Mouse (Mus musculus) testis, postnatal 10 days (tissue): ENCODE measurements around the gene 4933430I17Rik.
"Not testable (repeated sequence)": the region's sequence is repeated elsewhere in the genome, so short reads cannot be mapped to it uniquely, and the experiment has no call there.

Source experiments
- DNase-seq: peaks from one replicate; pipeline ENCODE4 v3.0.0; 2021; ENCODE audit warnings: low spot score

4933430I17Rik gene

GRCm38 (mm10) chr4:62524651-62525488 is at the start of gene 4933430I17Rik, which contains the start of gene Pole3:
Gene 4933430I17Rik (plus strand): TSS chr4:62525369.
Gene Pole3 (minus strand): TSS chr4:62525068.
- DNase-seq: peak; percentile 98

DNA sequence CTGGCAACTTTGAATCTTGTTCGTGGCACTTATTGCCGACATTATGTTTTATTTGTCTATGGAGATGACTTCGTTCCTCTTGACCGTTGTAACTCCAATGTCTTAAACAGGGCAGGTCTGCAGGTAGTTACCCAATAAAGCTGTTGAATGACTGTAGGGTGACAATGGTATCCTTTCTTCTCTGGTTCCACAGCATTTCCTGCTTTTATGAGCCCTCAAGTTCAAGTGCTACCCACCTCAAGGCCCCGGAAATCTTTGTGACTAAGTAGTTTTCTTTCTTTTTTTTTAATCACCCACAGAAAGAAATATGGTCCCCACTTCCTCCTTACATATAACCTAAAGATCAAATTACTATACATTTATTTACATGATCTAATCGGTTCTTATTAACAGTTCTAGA is 49.4 kb upstream of the 4933430I17Rik start:
- no peak for DNase-seq

DNA sequence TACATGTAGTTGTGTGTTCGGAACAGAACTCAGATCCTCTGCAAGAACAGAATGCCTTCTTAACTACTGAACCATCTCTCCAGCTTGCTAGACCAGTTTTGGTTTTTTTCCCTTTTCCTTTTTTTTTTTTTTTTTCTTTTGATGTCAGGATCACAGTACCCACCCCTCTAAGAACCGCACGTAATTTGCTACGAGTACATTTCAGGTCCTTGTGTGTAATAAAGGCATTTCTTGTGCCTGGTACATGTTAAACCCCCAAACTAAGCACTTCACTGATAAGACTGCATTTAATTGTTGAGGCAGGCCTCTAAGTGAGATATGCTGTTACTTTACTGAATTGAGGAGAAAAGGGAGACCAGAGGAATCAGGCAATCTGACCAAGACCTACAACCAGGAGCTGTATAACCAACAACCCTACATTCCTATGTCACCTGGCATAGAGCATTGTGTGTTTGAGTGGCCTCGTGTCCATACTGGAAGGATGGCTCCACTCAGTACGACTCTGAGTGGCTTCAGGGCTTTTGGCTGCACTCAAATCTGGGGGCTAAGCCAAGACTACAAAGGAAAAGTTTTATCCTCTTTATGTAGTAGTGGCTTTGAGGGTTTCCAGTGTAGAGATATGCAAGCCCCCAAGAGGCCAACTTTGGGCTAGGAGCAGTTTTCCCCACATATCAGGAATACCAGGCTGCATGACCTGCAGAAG is 47.5 kb upstream of the 4933430I17Rik start:
- no peak for DNase-seq

DNA sequence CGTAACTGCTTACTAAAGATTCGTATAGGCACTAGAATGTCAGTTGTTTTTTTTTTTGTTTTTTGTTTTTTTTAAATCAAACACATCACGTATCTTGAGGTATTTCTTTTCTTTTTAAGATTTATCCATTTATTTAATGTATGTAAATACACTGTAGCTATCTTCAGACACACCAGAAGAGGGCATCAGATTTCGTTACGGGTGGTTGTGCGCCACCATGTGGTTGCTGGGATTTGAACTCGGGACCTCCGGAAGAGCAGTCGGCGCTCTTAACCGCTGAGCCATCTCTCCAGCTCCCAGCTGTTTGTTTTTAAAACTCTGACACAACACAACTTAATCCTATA is 45.6 kb upstream of the 4933430I17Rik start:
- DNase-seq: not testable (repeated sequence)

- DNase-seq: peak; percentile 70
These were observed 45.0 kb upstream of the 4933430I17Rik start, which contains the start of gene Bspry for GRCm38 (mm10) chr4:62479937-62480708. Gene Bspry (plus strand): TSS chr4:62480053.

- DNase-seq: no peak
These were observed 44.2 kb upstream of the 4933430I17Rik start for GRCm38 (mm10) chr4:62480709-62481605.

DNA sequence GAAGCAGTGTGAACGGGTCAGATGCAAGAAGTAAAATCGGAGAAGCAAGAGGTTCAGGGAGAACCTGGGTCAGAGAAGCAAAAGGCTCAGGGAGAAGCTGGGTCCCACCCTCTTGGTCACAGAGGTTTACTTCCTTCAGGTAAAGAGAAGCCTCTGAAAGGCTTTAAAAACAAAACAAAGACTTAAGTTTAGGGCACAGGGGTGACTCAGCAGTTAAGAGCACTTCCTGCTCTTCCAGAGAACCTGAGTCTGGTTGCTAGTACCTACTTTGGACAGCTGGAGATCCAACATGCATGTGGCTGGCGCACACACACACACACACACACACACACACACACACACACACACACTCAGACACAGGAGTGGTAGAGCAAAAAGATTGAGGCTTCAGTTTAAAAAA is 40.2 kb upstream of the 4933430I17Rik start:
- DNase-seq: no peak

DNA sequence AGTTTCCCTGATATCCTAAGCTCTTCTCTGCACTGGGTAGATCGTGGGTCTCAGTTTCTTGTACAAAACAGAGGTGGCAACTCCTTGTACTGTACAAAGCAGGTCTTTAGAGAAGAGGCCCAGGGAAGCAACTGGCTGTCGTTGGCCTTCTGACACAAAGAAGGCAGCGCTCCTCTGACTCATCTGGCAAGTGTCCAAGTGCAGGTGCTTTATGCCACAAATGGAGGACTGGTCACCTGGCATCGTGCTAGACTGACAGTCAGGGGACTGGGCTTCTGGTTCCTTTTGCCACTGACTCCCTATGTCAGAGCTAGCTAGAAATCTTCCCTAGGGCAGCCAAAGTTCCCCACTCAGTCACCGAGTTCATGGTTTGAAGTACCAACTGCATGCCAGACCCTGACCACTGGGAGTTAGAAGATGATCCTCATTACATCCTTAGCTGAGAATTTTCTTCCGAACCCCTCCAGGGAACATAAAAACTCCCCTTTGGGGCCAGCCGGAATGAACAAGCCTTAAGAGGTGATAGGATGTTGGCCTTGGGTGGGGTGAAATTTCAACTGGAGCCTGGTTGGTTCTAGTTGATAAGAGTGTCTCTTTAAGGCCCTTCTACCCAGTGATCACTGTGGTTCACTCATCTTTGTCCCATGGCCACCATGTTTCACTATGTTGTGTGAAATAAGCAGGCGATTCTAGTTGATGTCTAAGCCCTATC is 39.6 kb upstream of the 4933430I17Rik start:
- DNase-seq: no peak

DNA sequence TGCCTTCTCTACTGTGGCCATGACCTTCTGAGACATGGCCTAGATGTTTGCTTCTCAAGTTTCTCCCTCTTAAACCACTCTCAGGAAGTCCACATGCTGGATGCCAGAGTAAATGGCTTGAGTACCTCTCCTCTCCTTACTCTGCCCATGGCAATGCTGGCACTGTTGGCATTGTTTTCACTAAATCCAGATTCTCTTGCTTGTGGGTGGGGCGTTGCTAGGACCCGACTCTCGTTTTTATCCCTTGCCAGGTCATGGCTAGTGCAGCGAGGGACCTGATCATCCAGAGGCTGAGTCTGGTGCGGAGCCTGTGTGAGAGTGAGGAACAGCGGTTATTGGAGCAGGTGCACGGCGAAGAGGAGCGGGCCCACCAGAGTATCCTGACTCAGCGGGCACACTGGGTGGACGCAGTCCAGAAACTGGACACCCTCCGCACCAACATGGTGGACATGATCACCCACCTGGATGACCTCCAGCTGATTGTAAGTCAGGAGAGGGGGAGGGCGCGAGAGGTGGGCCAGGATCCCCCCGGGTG is 38.9 kb upstream of the 4933430I17Rik start:
- DNase-seq: no peak

- no peak for DNase-seq
These were observed 38.0 kb upstream of the 4933430I17Rik start for GRCm38 (mm10) chr4:62487172-62487571.

- no peak for DNase-seq
These were observed 37.3 kb upstream of the 4933430I17Rik start for GRCm38 (mm10) chr4:62487914-62488313.

DNA sequence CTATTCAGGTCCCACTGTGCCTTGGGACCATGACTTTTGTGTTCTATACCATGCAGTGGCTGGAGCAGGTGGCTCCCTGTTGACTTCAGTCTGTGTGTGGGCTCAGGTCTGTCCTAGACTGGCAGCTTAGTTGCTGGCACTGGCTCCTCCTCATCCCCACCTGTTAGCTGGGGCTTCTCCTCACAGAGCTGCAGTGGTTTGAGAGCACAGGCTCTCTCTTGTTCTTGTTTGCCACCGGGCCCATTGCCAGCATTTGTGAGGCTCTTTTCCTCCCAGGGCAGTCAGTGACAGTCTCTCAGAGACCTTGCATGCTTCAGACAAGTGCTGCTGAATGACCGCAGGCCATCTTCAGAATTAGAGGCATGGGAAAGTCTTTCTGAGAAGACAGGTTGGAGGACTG is 32.5 kb upstream of the 4933430I17Rik start:
- no peak for DNase-seq

DNA sequence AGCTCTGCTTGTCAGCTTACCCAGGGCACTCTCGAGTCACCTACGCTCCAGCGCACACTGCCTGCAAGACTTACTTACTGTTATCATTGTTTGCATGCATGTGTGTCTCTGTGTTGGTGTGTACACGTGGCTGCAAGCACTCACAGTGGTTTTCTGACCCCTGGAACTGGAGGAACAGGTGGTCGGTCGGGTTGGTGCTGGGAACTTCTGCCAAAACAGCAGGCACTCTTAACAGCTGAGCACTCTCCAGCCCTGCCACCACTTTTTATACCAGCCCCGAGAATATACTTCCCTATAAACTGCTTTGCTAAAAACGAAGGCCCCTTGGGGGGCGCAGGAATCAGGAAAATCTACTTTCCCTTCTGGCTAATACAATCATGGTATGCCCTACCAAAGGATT is 30.9 kb upstream of the 4933430I17Rik start:
- DNase-seq: no peak

GRCm38 (mm10) chr4:62495946-62496345 is 29.2 kb upstream of the 4933430I17Rik start:
- no peak for DNase-seq

DNA sequence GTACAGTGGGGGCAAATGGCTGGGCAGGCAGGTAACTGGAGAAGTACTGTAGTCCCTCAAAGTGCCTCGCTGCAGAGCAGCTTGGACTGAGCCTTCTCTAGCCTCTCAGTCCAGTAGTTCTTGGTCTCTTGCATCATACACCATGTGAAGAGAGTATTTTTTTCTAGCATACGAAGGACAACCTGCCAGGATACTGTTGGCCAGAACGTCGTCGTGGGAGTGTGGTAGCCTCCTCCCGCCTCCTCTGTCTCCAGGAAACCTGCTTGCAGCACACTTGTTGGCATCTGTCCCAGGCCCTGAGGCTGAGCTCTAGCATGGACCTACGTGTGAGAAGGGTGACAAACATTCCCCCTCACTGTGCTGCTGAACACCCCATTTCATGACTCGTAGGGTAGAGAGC is 28.4 kb upstream of the 4933430I17Rik start:
- peak; percentile 81 for DNase-seq

DNA sequence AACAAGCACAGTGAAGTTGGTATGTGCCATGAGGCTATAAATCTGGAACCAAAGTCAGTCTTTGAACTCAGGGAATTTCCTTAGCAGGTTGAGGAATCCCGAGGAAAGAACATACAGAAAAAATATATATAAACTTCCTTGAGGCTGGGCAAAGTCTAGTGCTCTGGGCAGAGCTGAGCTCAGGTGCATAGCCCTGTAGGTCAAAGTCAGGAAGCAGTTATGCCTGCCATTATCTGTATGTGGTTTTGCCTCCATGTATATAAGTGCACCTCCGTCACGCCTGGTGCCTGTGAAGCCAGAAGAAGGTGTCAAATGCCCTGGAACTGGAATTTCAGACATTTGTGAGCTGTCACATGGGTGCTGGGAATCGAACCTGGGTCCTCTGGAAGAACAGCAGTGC is 24.4 kb upstream of the 4933430I17Rik start:
- no peak for DNase-seq

DNA sequence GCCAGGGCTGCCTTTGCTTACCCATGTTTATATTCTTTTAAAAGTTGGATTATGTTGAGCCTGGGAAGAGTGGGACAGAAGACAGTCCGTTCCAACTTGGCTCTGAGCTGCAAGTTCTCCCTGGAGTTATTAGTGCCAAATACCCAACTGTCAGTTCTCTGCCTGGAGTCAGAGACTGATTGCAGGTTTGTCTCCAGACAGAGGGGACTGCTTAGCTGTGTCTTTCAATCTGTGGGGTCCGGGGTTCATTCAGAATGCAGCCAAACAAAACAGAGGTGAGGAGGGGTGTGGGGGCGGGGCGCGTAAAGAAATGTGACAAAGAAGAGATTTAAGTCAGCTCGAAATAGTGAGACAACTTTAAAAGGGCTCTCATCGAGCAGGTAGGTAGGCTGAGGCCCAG is 23.6 kb upstream of the 4933430I17Rik start:
- no peak for DNase-seq

GRCm38 (mm10) chr4:62501964-62502732 is 23.0 kb upstream of the 4933430I17Rik start:
- peak; percentile 93 for DNase-seq

DNA sequence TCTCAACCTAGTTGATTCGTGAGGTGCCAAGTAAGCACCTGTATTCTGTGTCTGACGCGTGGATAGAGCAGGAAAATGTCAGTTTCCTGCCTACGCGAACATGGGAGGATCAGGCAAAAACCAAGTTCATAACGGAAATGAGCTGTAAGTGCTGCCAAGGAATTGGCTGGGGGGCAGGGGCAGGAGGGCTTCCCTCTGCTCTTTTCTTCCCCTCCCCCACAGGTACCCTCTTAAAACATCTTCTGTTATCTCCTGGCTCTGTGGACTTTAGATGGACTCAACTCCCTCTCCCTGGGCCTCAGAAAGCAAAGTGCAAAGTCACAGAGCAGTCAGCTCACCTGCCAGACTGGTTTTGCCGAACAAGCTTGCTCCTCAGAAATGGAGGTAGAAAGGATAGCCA is 22.2 kb upstream of the 4933430I17Rik start:
- DNase-seq: no peak
